10 mouse cellular contexts compared by ENCODE assay signal in genomic region chr5:104003256-104003931, GRCm38 (mm10). TPM values are rescaled to one million over a fixed set of nuclear protein-coding genes. Genes with fewer than 3 reads are reported as not detected.
A peak's percentile ranks its signal among the peaks of the same experiment; 100 is the strongest.
DNase-seq lines count a peak whose midpoint lies in the region; ATAC-seq and TF ChIP-seq lines count a peak whose summit lies in the region.
"Had no signal": no experiment of that assay in that cellular context is flagged by ENCODE, and none has a peak within 500 bp of the region (broad histone marks: within the 10 kb centered on the region; RNA-seq: fewer than 3 reads in every experiment).

No protein-coding gene starts in this region.

- TF ChIP-seq EP300 in lung, postnatal 0 days (IDR thresholded peaks at IDR 0.05): no peak
- no peak for TF ChIP-seq EP300 in stomach, postnatal 0 days (optimal IDR thresholded peaks at IDR 0.05)

- no peaks in the 10 kb centered on the region for H3K9me3 ChIP-seq in hindbrain, embryonic 12.5 days (replicated peaks)
- no peaks in the 10 kb centered on the region for H3K9me3 ChIP-seq in lung, postnatal 0 days (ENCODE audit: low read length)
- no peaks in the 10 kb centered on the region for H3K9me3 ChIP-seq in stomach, postnatal 0 days (ENCODE audit: control insufficient read depth, low read length)

- H3K36me3 ChIP-seq in testis, adult 2 months (ENCODE audit: control insufficient read depth, insufficient read depth, low read length): no peaks in the 10 kb centered on the region
- no peaks in the 10 kb centered on the region for H3K36me3 ChIP-seq in hindbrain, embryonic 12.5 days
- H3K36me3 ChIP-seq in lung, postnatal 0 days (ENCODE audit: insufficient read depth, low read length): peaks cover 13% of the 10 kb centered on the region; the same call in 1 of the 2 replicates
- H3K36me3 ChIP-seq in stomach, postnatal 0 days (ENCODE audit: control insufficient read depth, insufficient read depth, low read length): peaks cover 7% of the 10 kb centered on the region; the same call in 1 of the 2 replicates

- no peak for TF ChIP-seq POLR2A in testis, adult 2 months (IDR thresholded peaks at IDR 0.05; ENCODE audit: control insufficient read depth, low read depth, low read length)

- no peak overlapping the region for H3K27ac ChIP-seq in testis, adult 2 months (ENCODE audit: control insufficient read depth, insufficient read depth, low read depth, low read length)
- no peak overlapping the region for H3K27ac ChIP-seq in hindbrain, embryonic 12.5 days
- H3K27ac ChIP-seq in lung, postnatal 0 days (ENCODE audit: low read length): peak overlapping the region; percentile 76
- 0 out of 2 replicates have a peak overlapping the region, but pooled peaks have one; percentile 6 for H3K27ac ChIP-seq in stomach, postnatal 0 days (replicated peaks)
- H3K27ac ChIP-seq: macrophage had no signal

- H3K4me3 ChIP-seq in testis, adult 2 months (ENCODE audit: control insufficient read depth, low read depth, low read length): peak overlapping the region; percentile 22
- H3K4me3 ChIP-seq in hindbrain, embryonic 12.5 days: 0 out of 2 replicates have a peak overlapping the region, but pooled peaks have one; percentile 12
- H3K4me3 ChIP-seq in lung, postnatal 0 days (ENCODE audit: low read depth, low read length): no peak overlapping the region
- no peak overlapping the region for H3K4me3 ChIP-seq in stomach, postnatal 0 days (ENCODE audit: low read depth, low read length)

- no peak for TF ChIP-seq CTCF in testis, adult 2 months (IDR thresholded peaks at IDR 0.05; ENCODE audit: control insufficient read depth, insufficient read depth, insufficient replicate concordance, low read depth, low read length)
- no peak for TF ChIP-seq CTCF in lung, postnatal 0 days (IDR thresholded peaks at IDR 0.05)
- no peak for TF ChIP-seq CTCF in stomach, postnatal 0 days (IDR thresholded peaks at IDR 0.05; ENCODE audit: low read depth)

- peak overlapping the region; percentile 39 for H3K4me2 ChIP-seq in hindbrain, embryonic 12.5 days (replicated peaks)
- no peak overlapping the region for H3K4me2 ChIP-seq in lung, postnatal 0 days (replicated peaks; ENCODE audit: low read depth, low read length)
- H3K4me2 ChIP-seq in stomach, postnatal 0 days (replicated peaks; ENCODE audit: low read depth): no peak overlapping the region

- no peak for ATAC-seq in hindbrain, embryonic 12.5 days (ENCODE audit: low FRiP score)
- peak; percentile 75 for ATAC-seq in lung, postnatal 0 days
- peak; percentile 51 for ATAC-seq in stomach, postnatal 0 days (ENCODE audit: low FRiP score, low TSS enrichment)

- no peaks in the 10 kb centered on the region for H3K27me3 ChIP-seq in testis, adult 2 months (ENCODE audit: control insufficient read depth, insufficient read depth, low read length)
- H3K27me3 ChIP-seq in hindbrain, embryonic 12.5 days: no peaks in the 10 kb centered on the region
- H3K27me3 ChIP-seq in lung, postnatal 0 days (replicated peaks; ENCODE audit: insufficient read depth, low read length): no peaks in the 10 kb centered on the region
- no peaks in the 10 kb centered on the region for H3K27me3 ChIP-seq in stomach, postnatal 0 days (ENCODE audit: control insufficient read depth, insufficient read depth, low read length)

- no peak for DNase-seq in testis, postnatal 14 days (ENCODE audit: low spot score)
- DNase-seq in lung, postnatal 0 days (ENCODE audit: low spot score): peak; percentile 57
- DNase-seq in stomach, postnatal 0 days (ENCODE audit: low spot score): peak; percentile 58
- no peak for DNase-seq in ovary, postnatal 10 days (ENCODE audit: low spot score)
- no peak for DNase-seq in urinary bladder, postnatal 4 days (ENCODE audit: low spot score in 2 of 2)
- no peak for DNase-seq in spleen, postnatal 10 days (ENCODE audit: low spot score in 2 of 2)
- DNase-seq: thymus, postnatal 25 days had no signal

- peaks cover 4% of the 10 kb centered on the region for H3K4me1 ChIP-seq in testis, adult 2 months (ENCODE audit: control insufficient read depth, insufficient read depth, low read length)
- peaks cover 11% of the 10 kb centered on the region for H3K4me1 ChIP-seq in hindbrain, embryonic 12.5 days
- H3K4me1 ChIP-seq in lung, postnatal 0 days (ENCODE audit: insufficient read depth, low read depth, low read length): no peaks in the 10 kb centered on the region
- H3K4me1 ChIP-seq in stomach, postnatal 0 days (replicated peaks; ENCODE audit: control insufficient read depth, insufficient read depth): no peaks in the 10 kb centered on the region; the same call in 1 of the 2 replicates

- no peak overlapping the region for H3K9ac ChIP-seq in hindbrain, embryonic 12.5 days
- no peak overlapping the region for H3K9ac ChIP-seq in lung, postnatal 0 days (replicated peaks; ENCODE audit: low read depth)
- no peak overlapping the region for H3K9ac ChIP-seq in stomach, postnatal 0 days (ENCODE audit: low read length)

- 53% methylated on average over 15 of the region's 15 CpGs for WGBS in hindbrain, embryonic 12.5 days
- 41% methylated on average over 15 of the region's 15 CpGs for WGBS in lung, postnatal 0 days
- 34% methylated on average over 15 of the region's 15 CpGs for WGBS in stomach, postnatal 0 days

RNA-seq across cellular contexts. Expression of gene Hsd17b11, which starts 18.3 kb away (rescaled TPM):
- 5.1 and 5.5 TPM in 2 replicates for polyA plus RNA-seq in testis, adult 2 months (2012; rRNA removed)
- 2.2 and 2.4 TPM in 2 replicates for polyA plus RNA-seq in hindbrain, embryonic 12.5 days (2016; fragmentation: Nextera tagmentation; extraction: Ambion mirVana)
- polyA plus RNA-seq in lung, postnatal 0 days (2015; fragmentation: Nextera tagmentation; extraction: Ambion mirVana): 15.9 and 17.8 TPM in 2 replicates
- 19.1 and 20.9 TPM in 2 replicates for polyA plus RNA-seq in stomach, postnatal 0 days (2015; fragmentation: Nextera tagmentation; extraction: Ambion mirVana)

RNA-seq across cellular contexts. Expression of gene Hsd17b13, which starts 26.2 kb away (rescaled TPM):
- polyA plus RNA-seq in testis, adult 2 months (2012; rRNA removed): 0.12 TPM in 2 replicates
- polyA plus RNA-seq in hindbrain, embryonic 12.5 days (2016; fragmentation: Nextera tagmentation; extraction: Ambion mirVana): not detected in 2 replicates
- polyA plus RNA-seq in lung, postnatal 0 days (2015; fragmentation: Nextera tagmentation; extraction: Ambion mirVana): 0.20 TPM in 1 of 2 replicates, not detected in the other
- 3.2 and 3.4 TPM in 2 replicates for polyA plus RNA-seq in stomach, postnatal 0 days (2015; fragmentation: Nextera tagmentation; extraction: Ambion mirVana)
- polyA plus RNA-seq: macrophage had no signal

RNA-seq across cellular contexts. Expression of gene Nudt9, which starts 42.7 kb away (rescaled TPM):
- 170 and 195 TPM in 2 replicates for polyA plus RNA-seq in testis, adult 2 months (2012; rRNA removed)
- 64.7 and 70.4 TPM in 2 replicates for polyA plus RNA-seq in hindbrain, embryonic 12.5 days (2016; fragmentation: Nextera tagmentation; extraction: Ambion mirVana)
- polyA plus RNA-seq in lung, postnatal 0 days (2015; fragmentation: Nextera tagmentation; extraction: Ambion mirVana): 58.8 and 66.0 TPM in 2 replicates
- polyA plus RNA-seq in stomach, postnatal 0 days (2015; fragmentation: Nextera tagmentation; extraction: Ambion mirVana): 53.0 and 57.1 TPM in 2 replicates

Comparison
In these comparisons a context has a peak if more than half of its experiments do, and no peak if none do; other contexts are left out.
1. H3K27ac ChIP-seq: peak in lung, postnatal 0 days (single experiment) and stomach, postnatal 0 days (single experiment); none in testis, adult 2 months (single experiment) and hindbrain, embryonic 12.5 days (single experiment).
2. H3K4me3 ChIP-seq: peak in testis, adult 2 months (single experiment) and hindbrain, embryonic 12.5 days (single experiment); none in lung, postnatal 0 days (single experiment) and stomach, postnatal 0 days (single experiment).
3. DNase-seq: peak in lung, postnatal 0 days (single experiment) and stomach, postnatal 0 days (single experiment); none in testis, postnatal 14 days (single experiment), ovary, postnatal 10 days (single experiment), urinary bladder, postnatal 4 days (0 of 2) and spleen, postnatal 10 days (0 of 2).